Mouse (Mus musculus) lung, postnatal 0 days (tissue): Measurements from ENCODE around the gene Inka2.

Source experiments
- CTCF ChIP-seq: IDR thresholded peaks from 2 replicates; pipeline ENCODE4 v1.5.1; 2016; ENCODE audit warnings: antibody characterized with exemption, mild to moderate bottlenecking
- EP300 ChIP-seq: IDR thresholded peaks from 2 replicates; pipeline ENCODE4 v1.6.1; 2016; ENCODE audit warnings: antibody characterized with exemption, mild to moderate bottlenecking, control low read depth

- TF ChIP-seq CTCF (no peak), EP300 (no peak)
These were observed 54.3 kb downstream of the Inka2 start for GRCm38 (mm10) chr3:105758658-105759057.
